Mouse (Mus musculus) cerebellum, adult 2 months (tissue): ENCODE data around the gene Sec16a. TPM values are rescaled to one million over a fixed set of nuclear protein-coding genes. Genes with fewer than 3 reads are reported as not detected.
A peak's percentile ranks its signal among the peaks of the same experiment; 100 is the strongest.

Experiments
- DNase-seq, 2 experiments: peaks; one replicate each; pipeline ENCODE4 v3.0.0; 2021
- H3K27ac ChIP-seq: fragments of 200-500 bp; 2 replicates; pipeline ENCODE4 v1.5.1; 2012; ENCODE audit warnings: low read length, control low read depth, inconsistent platforms; ENCODE audit not compliant: insufficient read depth
- H3K27me3 ChIP-seq: fragments of 200-500 bp; 2 replicates; pipeline ENCODE4 v1.6.1; 2012; ENCODE audit warnings: inconsistent platforms, mild to moderate bottlenecking, low read length, moderate library complexity; ENCODE audit not compliant: control insufficient read depth, insufficient read depth
- H3K4me1 ChIP-seq: fragments of 200-500 bp; 2 replicates; pipeline ENCODE4 v1.6.1; 2011; ENCODE audit warnings: low read length; ENCODE audit not compliant: control insufficient read depth, insufficient read depth
- H3K4me3 ChIP-seq: fragments of 200-500 bp; replicated peaks from 2 replicates; pipeline ENCODE3; 2011; ENCODE audit warnings: mild to moderate bottlenecking, low read depth, low read length, control low read depth; ENCODE audit not compliant: insufficient read depth
- CTCF ChIP-seq: fragments of 200-500 bp; IDR thresholded peaks from 2 replicates; pipeline ENCODE4 v1.5.1; 2011; ENCODE audit warnings: low read depth, mild to moderate bottlenecking, control low read depth, low read length, moderate library complexity, borderline replicate concordance; ENCODE audit not compliant: insufficient read depth
- POLR2A ChIP-seq: fragments of 200-500 bp; IDR thresholded peaks from 2 replicates; pipeline ENCODE4 v1.6.1; 2011; ENCODE audit warnings: low read length, control low read depth, borderline replicate concordance; ENCODE audit not compliant: insufficient read depth
- WGBS: fragments of 180-500 bp; shearing (Covaris S2); methylation state at CpG from one replicate; pipeline ENCODE4 v1.1.7; 2018; 5-methylcytosine and 5-hydroxymethylcytosine counted together
- polyA plus RNA-seq: library from polyadenylated mRNA; depleted of rRNA; stranded (reverse); fragments of >200 nt; gene quantifications from 2 replicates; pipeline ENCODE4 v1.2.3, GENCODE M21; 2012

The Sec16a gene
- polyA plus RNA-seq, 1 experiment = 43.2 TPM

DNA sequence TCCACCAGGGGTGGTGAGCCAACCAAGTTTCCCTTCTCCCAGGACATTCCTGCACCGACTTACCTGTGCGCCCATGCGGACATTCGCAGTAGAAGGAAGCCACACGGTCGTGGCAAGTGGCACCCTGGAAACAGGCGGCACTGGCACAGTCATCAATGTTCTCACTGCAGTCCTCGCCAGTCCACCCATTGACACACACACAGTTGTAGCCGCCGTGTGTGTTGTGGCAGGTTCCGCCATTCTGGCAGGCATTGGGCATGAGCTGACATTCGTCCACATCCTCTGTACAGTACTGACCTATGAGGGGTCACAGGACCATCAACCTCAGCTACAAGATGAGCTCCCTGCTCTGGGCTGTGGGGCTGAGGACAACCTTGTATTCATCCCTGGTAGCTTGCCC, 35.9 kb upstream of the Sec16a start:
- no peak for TF ChIP-seq POLR2A
- TF ChIP-seq CTCF = no peak
- no peak for DNase-seq
- WGBS = 82% methylated on average over 12 of the region's 12 CpGs
- H3K4me3 ChIP-seq = no peak overlapping the region
- no peaks in the 10 kb centered on the region for H3K27me3 ChIP-seq
- no peak overlapping the region for H3K27ac ChIP-seq
- no peaks in the 10 kb centered on the region; the same call in 1 of the 2 replicates for H3K4me1 ChIP-seq

DNA sequence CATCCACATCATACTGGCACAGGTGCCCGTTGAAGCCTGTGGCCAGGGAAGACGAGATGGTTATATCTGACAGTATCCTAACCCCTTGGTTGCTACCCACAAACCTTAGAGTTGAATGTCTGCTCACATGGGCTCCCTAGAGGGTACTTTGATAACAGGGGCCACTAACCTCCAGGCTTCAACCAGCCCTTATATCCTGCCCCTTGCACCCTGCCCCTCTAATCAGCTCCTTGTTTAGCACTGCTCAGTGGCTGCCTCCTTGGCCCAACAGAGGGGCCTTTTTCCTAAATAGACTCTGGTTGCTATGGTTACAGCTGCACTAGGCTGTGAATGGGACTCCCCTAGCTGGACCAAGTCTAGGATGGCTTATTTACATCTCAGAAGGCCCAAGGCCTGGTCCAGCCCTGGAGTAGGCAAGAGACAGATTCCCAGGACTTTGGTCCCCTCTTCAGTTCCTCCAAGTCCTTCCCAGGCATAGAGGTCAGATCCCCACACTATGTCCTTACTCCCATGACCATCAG, 33.7 kb upstream of the Sec16a start:
- Histone ChIP-seq H3K4me3 (no peak overlapping the region), H3K27ac (no peak overlapping the region), H3K4me1 (no peaks in the 10 kb centered on the region; the same call in 1 of the 2 replicates), H3K27me3 (no peaks in the 10 kb centered on the region)
- DNase-seq = no peak
- WGBS = 35% methylated on average over 2 of the region's 2 CpGs
- TF ChIP-seq CTCF (no peak), POLR2A (no peak)

DNA sequence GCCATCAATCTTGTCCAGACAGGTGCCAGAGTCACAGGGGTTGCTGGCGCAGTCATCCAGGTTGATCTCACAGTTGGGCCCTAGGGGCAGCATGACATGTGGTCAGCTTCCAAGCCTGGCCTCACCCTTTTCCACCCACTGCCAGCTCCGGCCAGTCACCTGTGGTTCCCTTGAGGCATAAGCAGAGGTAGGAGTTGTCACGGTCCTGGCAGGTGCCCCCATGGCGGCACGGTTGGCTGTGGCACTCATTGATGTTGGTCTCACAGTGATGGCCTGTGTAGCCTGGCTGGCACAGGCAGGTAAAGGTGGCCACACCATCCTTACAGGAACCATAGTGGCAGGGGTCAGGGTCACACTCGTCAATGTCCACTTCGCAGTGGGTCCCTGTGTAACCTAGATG, 32.9 kb upstream of the Sec16a start:
- TF ChIP-seq CTCF = no peak
- TF ChIP-seq POLR2A = no peak
- H3K4me1 ChIP-seq = peaks cover 6% of the 10 kb centered on the region
- no peak overlapping the region for H3K27ac ChIP-seq
- no peaks in the 10 kb centered on the region for H3K27me3 ChIP-seq
- 92% methylated on average over 7 of the region's 7 CpGs for WGBS
- H3K4me3 ChIP-seq = no peak overlapping the region
- no peak for DNase-seq

DNA sequence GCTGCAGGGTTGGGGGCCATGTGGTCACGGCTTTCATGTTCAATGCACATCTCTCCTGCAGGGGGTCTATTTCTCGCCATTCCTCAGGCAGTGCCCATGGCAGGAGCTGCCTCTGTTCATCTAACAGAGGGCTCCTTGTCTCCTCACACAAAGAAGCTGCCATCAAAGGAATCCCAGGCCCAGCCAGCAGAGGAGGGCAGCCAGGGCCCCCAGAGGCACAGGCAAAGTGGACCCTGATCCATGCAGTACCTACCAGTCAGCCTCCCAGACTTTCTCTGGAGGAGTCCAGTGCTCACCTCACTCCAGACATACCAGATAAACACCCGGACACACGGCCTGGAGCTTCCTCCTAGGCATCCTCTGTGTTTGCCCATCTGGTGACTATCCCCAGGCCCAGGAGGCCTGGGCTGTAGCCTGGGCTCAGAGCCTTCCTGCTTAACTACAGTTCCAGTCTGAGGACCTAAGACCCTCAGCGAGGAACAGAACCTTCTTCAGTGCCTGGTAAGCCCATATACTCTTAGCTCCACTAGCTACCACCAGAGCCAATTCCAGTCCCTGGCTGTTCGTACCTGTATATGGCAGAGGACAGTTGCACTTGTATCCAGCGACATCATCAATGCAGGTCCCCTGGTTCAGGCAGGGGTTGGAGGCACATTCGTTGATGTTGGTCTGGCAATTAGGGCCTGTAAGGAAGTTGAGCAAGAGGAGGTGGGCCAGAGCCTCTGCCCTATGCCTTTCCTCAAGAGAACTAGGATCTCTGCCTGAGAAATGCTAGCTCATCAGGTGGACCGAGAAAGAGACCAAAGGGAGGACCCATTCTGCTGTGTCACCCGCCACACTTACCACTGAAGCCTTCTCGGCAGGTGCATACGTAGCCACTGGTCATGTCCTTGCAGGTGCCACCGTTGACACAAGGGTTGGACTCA, 30.8 kb upstream of the Sec16a start:
- TF ChIP-seq CTCF = no peak
- no peak for TF ChIP-seq POLR2A
- Histone ChIP-seq H3K27ac (no peak overlapping the region), H3K4me3 (no peak overlapping the region), H3K4me1 (peaks cover 24% of the 10 kb centered on the region), H3K27me3 (no peaks in the 10 kb centered on the region)
- no peak for DNase-seq
- WGBS = 77% methylated on average over 13 of the region's 13 CpGs

DNA sequence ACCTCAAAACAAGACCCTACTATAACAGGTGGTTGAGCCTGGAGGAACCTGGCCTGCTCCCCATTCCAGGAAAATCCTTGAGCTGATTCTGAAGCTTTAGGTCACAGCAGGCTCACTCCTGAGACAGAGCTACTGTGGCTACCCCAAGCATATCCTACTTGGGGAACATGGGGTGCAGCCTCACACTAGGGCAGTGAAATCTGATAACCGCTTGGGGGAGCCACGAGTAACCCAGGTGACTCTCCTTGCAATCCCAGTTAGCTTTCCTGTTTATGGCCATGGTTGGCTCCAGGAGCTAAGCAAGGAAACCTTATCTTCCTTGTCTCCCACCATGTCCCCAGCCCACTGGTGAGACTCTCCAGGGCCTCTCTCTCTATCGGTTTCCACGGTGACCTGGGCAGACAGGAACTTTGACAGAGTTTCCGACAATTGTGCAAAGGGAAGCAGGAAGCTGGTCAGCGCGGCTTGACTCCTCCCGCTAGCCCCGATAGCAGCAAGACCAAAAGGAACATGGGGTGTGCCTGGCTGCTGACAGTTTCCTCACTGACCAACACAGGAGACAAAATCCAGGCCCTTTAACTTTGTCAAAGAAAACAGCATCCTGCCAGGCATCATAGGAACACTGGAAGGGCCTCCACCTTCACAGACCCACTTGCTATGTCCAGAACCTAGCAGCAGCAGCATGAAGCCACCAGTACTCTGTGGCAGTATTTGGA, 29.9 kb upstream of the Sec16a start:
- Histone ChIP-seq H3K27me3 (no peaks in the 10 kb centered on the region), H3K4me1 (peaks cover 27% of the 10 kb centered on the region), H3K27ac (no peak overlapping the region), H3K4me3 (no peak overlapping the region)
- TF ChIP-seq POLR2A = no peak
- no peak for TF ChIP-seq CTCF
- DNase-seq = no peak
- WGBS = 66% methylated on average over 9 of the region's 9 CpGs

DNA sequence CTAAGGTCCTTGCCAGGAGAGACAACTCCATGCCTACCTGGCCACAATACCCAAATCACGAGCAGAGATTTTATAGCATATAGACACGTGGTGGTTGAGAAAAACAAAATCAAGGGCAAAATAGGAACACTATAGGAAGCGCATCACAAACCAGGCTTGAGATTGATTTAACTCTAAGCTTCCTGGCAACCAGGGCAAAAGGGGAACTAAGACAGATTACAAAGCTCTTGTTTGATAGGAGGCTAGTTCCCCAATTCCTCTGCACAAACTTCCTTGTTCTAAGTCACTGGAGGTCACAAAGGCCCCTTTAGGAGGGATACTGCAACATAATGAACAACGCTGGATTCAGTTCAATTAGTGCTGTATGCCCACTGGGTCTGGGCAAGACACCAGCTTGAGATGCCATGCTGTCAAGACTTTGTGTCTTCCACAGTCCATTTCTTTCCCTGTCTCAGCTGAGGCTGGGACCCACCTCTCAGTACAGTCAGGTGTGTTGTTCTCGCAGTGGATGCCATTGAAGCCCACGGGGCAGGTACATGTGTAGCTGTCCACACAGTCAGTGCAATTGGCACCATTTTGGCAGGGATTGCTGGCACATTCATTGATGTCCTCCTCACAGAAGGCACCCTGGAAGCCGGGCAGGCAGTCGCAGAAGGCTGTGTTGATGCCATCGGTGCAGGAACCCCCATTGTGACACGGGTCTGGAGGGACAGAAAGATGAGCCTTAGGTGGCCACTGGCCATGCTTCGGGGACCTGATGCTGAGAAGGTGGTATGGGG, 27.5 kb upstream of the Sec16a start:
- peaks cover 27% of the 10 kb centered on the region for H3K4me1 ChIP-seq
- DNase-seq = peak; percentile 42 to 49
- H3K27ac ChIP-seq = no peak overlapping the region
- TF ChIP-seq POLR2A (no peak), CTCF (no peak)
- no peaks in the 10 kb centered on the region for H3K27me3 ChIP-seq
- no peak overlapping the region for H3K4me3 ChIP-seq
- 34% methylated on average over 11 of the region's 11 CpGs for WGBS

DNA sequence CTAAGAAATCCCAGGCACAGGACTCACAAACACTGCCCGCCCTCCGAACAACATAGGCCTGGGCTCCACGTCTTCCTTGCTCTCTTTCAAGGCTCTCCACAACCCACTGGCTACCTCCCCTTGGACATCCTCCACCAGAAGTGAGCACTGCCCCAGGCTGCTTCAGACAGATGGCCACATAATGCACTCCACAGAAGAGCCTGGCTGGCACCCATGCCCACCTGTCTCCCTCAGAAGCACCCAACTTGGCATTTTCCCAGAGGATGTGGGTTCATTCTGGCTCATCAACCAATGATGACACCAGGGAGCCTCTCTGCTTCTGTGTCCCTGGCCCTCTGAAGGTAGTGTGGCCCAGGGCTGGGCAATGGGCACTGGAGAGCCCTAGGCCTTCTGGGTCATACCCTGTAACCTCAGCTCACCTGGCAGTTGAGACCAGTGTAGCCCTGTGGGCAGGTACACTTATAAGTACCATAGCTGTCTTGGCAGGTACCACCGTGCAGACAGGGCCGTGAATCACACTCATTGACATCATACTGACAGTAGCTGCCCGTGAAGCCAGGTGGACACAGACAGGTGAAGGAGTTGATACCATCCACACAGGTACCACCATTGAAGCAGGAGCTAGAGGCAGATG, 26.8 kb upstream of the Sec16a start:
- peaks cover 27% of the 10 kb centered on the region for H3K4me1 ChIP-seq
- DNase-seq = no peak
- H3K4me3 ChIP-seq = no peak overlapping the region
- 74% methylated on average over 6 of the region's 6 CpGs for WGBS
- TF ChIP-seq POLR2A = no peak
- no peak for TF ChIP-seq CTCF
- no peak overlapping the region for H3K27ac ChIP-seq
- no peaks in the 10 kb centered on the region for H3K27me3 ChIP-seq
